Mouse (Mus musculus) bone marrow macrophage, adult 2 months (primary cell): Measurements from ENCODE around the gene Mef2c.

ENCODE experiments used
- CTCF ChIP-seq: IDR thresholded peaks from 2 replicates; pipeline ENCODE4 v1.5.1; 2012; ENCODE audit warnings: low read depth, mild to moderate bottlenecking, low read length, moderate library complexity
- POLR2A ChIP-seq: IDR thresholded peaks from 2 replicates; pipeline ENCODE4 v1.6.1; 2012; ENCODE audit warnings: mild to moderate bottlenecking, low read depth, low read length, borderline replicate concordance

GRCm38 (mm10) chr13:83633155-83633554 lies 129.3 kb downstream of the Mef2c start:
- TF ChIP-seq CTCF = no peak
- no peak for TF ChIP-seq POLR2A
